Mouse (Mus musculus): Measurements from ENCODE around the gene Heatr5b. TPM values are rescaled to one million over a fixed set of nuclear protein-coding genes. Genes with fewer than 3 reads are reported as not detected.

The Heatr5b gene
- polyA plus RNA-seq, 1 experiment = 22.6 TPM

DNA sequence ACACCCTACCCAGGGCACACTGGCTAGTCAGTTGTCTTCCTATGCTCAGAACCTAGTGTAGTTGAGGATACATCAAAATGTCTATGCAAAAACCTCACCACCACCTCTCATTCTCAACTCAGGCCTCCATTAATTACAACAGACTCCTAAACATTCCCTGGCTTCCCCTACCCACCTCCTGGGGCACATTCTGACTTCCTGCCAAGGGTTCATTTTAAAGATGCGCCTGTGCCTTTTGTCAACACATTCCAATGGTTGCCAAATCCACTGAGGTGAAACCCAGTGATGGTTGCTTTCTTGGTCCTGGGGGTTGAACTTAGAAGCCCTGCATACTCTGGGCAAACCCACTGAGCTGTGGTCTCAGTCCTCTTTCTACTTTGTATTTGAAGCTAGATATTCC, 103.1 kb downstream of the Heatr5b start:
- Histone ChIP-seq H3K27ac (ENCODE audit: insufficient read depth, low read depth, low read length) (no peak overlapping the region), H3K4me3 (ENCODE audit: insufficient read depth, low read depth, low read length) (no peak overlapping the region), H3K4me1 (ENCODE audit: control insufficient read depth, insufficient read depth, low read length) (peaks cover 12% of the 10 kb centered on the region; the same call in 1 of the 2 replicates), H3K36me3 (ENCODE audit: control insufficient read depth, insufficient read depth, low read length) (no peaks in the 10 kb centered on the region), H3K27me3 (replicated peaks; ENCODE audit: control insufficient read depth, insufficient read depth, low read length) (no peaks in the 10 kb centered on the region)
- WGBS = 41% methylated on average over 1 of the region's 1 CpGs
- no peak for DNase-seq
- TF ChIP-seq CTCF (conservative IDR thresholded peaks at IDR 0.05; ENCODE audit: insufficient read depth, insufficient read length, low read depth, low read length) (no peak), POLR2A (IDR thresholded peaks at IDR 0.05; ENCODE audit: low read depth, low read length) (no peak)

DNA sequence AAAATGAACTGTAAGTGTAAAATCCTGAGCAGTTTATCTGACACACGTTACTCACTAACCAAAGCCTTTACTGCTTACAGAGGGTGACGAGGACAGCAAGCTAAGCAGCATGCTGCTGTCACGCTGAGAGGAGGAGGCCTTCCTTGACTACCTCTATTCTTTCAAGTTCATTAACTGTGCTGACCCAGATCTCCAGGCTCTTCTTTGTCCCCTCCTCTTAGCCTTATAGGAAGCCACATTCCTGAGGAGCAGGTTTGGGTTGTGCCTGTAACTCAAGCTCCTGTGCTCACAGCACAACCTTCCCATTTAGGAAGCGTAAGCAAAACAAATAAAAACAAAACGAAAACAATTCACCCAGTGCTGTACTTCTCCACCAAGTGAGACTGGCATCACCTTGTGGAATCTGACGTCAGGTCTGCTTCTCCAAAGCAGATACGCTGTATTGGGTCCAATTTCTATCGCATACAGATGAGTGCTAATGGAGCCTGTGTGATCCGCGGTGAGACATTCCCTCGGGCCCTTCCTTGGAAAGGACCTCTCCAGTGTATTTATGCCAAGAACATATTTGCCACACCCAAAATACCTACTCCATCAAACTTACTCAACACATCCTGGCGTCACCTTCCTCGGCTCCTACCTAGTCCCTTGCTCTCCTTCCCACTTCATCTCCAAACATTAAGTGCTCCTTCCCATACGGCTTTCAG, 108.3 kb downstream of the Heatr5b start:
- Histone ChIP-seq H3K27me3 (replicated peaks; ENCODE audit: control insufficient read depth, insufficient read depth, low read length) (no peaks in the 10 kb centered on the region), H3K4me3 (ENCODE audit: insufficient read depth, low read depth, low read length) (0 out of 2 replicates have a peak overlapping the region, but pooled peaks have one; percentile 3), H3K27ac (ENCODE audit: insufficient read depth, low read depth, low read length) (0 out of 2 replicates have a peak overlapping the region, but pooled peaks have one; percentile 50), H3K4me1 (ENCODE audit: control insufficient read depth, insufficient read depth, low read length) (peaks cover 10% of the 10 kb centered on the region; the same call in 1 of the 2 replicates), H3K36me3 (ENCODE audit: control insufficient read depth, insufficient read depth, low read length) (no peaks in the 10 kb centered on the region)
- DNase-seq = peak; percentile 14
- 47% methylated on average over 14 of the region's 14 CpGs for WGBS
- TF ChIP-seq POLR2A (IDR thresholded peaks at IDR 0.05; ENCODE audit: low read depth, low read length) (no peak), CTCF (conservative IDR thresholded peaks at IDR 0.05; ENCODE audit: insufficient read depth, insufficient read length, low read depth, low read length) (no peak)

DNA sequence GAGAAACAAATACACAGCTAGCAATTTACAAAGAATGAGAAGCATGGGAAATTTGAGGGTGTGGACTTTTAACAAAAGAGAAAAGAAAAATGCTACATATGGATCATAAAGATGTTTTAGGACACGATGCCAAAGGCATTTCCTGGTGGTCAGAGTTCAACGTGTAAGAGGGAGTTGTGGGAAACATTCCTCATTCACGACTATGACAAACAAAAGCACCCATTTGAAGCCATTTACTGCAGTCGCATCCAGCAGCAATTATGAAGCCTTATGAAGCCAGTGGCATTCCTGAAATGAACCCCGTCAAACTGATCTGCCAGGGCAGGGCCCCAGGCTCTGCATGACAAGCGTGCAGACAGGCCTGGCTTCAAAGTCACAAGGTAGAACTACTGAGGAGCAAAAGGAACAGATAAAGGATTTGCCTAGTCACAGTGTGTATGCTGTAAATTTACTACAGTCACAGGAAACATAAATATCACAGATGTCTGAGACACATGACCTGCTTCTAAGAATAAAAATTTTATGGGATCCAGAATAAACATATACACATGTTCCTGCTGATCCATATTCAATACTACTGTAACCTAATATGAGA, 110.6 kb downstream of the Heatr5b start:
- WGBS = 29% methylated on average over 6 of the region's 6 CpGs
- no peak for TF ChIP-seq POLR2A (IDR thresholded peaks at IDR 0.05; ENCODE audit: low read depth, low read length)
- no peak for TF ChIP-seq CTCF (conservative IDR thresholded peaks at IDR 0.05; ENCODE audit: insufficient read depth, insufficient read length, low read depth, low read length)
- no peaks in the 10 kb centered on the region for H3K36me3 ChIP-seq (ENCODE audit: control insufficient read depth, insufficient read depth, low read length)
- no peaks in the 10 kb centered on the region for H3K27me3 ChIP-seq (replicated peaks; ENCODE audit: control insufficient read depth, insufficient read depth, low read length)
- DNase-seq = no peak
- no peak overlapping the region for H3K4me3 ChIP-seq (ENCODE audit: insufficient read depth, low read depth, low read length)
- H3K27ac ChIP-seq (ENCODE audit: insufficient read depth, low read depth, low read length) = no peak overlapping the region
- peaks cover 8% of the 10 kb centered on the region; the same call in 1 of the 2 replicates for H3K4me1 ChIP-seq (ENCODE audit: control insufficient read depth, insufficient read depth, low read length)

DNA sequence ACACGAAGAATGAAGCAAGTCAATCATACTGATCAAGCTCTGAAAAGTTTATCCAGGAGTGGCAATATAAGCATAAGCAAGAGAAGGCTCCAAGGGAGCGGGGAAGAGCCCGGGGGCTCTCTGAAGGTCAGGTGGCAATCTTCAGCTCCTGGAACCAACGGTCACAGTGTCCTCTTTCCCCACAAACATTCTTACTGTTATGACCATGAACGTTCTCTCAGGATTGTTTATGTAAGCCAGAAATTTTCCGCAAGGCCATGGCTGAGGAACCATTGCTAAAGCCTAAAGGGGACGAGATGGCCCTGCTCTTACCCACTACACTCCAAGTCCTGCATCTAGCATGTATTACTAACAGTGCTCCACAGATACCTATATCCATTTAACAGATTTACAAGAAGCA, 113.5 kb downstream of the Heatr5b start:
- Histone ChIP-seq H3K27ac (ENCODE audit: insufficient read depth, low read depth, low read length) (no peak overlapping the region), H3K36me3 (ENCODE audit: control insufficient read depth, insufficient read depth, low read length) (no peaks in the 10 kb centered on the region), H3K27me3 (replicated peaks; ENCODE audit: control insufficient read depth, insufficient read depth, low read length) (no peaks in the 10 kb centered on the region), H3K4me3 (ENCODE audit: insufficient read depth, low read depth, low read length) (no peak overlapping the region), H3K4me1 (ENCODE audit: control insufficient read depth, insufficient read depth, low read length) (peaks cover 2% of the 10 kb centered on the region; the same call in 1 of the 2 replicates)
- WGBS = 85% methylated on average over 7 of the region's 7 CpGs
- TF ChIP-seq POLR2A (IDR thresholded peaks at IDR 0.05; ENCODE audit: low read depth, low read length) (no peak), CTCF (conservative IDR thresholded peaks at IDR 0.05; ENCODE audit: insufficient read depth, insufficient read length, low read depth, low read length) (no peak)
- DNase-seq = no peak

DNA sequence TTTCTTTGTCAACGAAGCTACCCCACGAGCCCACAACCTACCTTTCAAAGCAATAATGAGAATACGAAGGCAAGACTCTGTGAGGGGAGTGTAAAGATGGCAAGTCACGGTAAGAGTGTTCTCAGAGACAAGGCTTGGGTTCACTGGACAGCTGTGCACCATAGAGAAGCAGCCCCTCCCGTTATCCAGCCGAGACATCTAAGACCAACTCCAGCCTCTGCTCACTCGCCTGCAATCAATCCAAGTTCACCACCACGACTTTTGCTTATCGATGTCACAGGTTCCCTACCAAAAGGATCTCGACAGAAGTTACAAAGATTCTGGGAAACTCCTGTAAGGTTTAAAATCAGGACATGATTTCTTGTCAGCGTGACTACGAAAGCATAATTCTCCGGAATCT, 116.1 kb downstream of the Heatr5b start:
- no peak for TF ChIP-seq CTCF (conservative IDR thresholded peaks at IDR 0.05; ENCODE audit: insufficient read depth, insufficient read length, low read depth, low read length)
- no peak for TF ChIP-seq POLR2A (IDR thresholded peaks at IDR 0.05; ENCODE audit: low read depth, low read length)
- DNase-seq = no peak
- Histone ChIP-seq H3K4me1 (ENCODE audit: control insufficient read depth, insufficient read depth, low read length) (peaks cover 3% of the 10 kb centered on the region; the same call in 1 of the 2 replicates), H3K36me3 (ENCODE audit: control insufficient read depth, insufficient read depth, low read length) (no peaks in the 10 kb centered on the region), H3K27ac (ENCODE audit: insufficient read depth, low read depth, low read length) (no peak overlapping the region), H3K27me3 (replicated peaks; ENCODE audit: control insufficient read depth, insufficient read depth, low read length) (no peaks in the 10 kb centered on the region), H3K4me3 (ENCODE audit: insufficient read depth, low read depth, low read length) (no peak overlapping the region)
- 85% methylated on average over 13 of the region's 13 CpGs for WGBS

DNA sequence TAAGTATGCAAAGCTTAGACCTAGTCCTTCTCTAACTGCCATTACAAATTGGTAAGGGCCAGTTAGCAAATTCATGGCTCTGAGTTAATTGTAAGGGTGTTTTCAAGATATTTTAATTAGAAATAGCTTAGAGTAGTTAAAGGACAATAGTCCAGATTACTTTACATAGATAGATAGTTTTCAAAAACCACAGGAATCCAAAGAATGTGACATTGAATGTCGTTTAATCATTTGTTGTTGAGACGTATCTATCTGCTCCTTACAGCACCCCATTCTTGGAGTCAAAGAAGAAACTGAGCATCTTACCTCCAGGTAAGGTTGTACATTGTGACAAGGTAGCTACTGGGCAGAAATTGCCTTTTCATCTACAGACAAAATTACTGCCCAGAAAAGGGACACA, 124.9 kb downstream of the Heatr5b start:
- TF ChIP-seq CTCF (conservative IDR thresholded peaks at IDR 0.05; ENCODE audit: insufficient read depth, insufficient read length, low read depth, low read length) (no peak), POLR2A (IDR thresholded peaks at IDR 0.05; ENCODE audit: low read depth, low read length) (no peak)
- no peak for DNase-seq
- H3K36me3 ChIP-seq (ENCODE audit: control insufficient read depth, insufficient read depth, low read length) = no peaks in the 10 kb centered on the region
- H3K27me3 ChIP-seq (replicated peaks; ENCODE audit: control insufficient read depth, insufficient read depth, low read length) = no peaks in the 10 kb centered on the region
- H3K27ac ChIP-seq (ENCODE audit: insufficient read depth, low read depth, low read length) = no peak overlapping the region
- H3K4me1 ChIP-seq (ENCODE audit: control insufficient read depth, insufficient read depth, low read length) = no peaks in the 10 kb centered on the region
- 49% methylated on average over 2 of the region's 2 CpGs for WGBS
- no peak overlapping the region for H3K4me3 ChIP-seq (ENCODE audit: insufficient read depth, low read depth, low read length)

DNA sequence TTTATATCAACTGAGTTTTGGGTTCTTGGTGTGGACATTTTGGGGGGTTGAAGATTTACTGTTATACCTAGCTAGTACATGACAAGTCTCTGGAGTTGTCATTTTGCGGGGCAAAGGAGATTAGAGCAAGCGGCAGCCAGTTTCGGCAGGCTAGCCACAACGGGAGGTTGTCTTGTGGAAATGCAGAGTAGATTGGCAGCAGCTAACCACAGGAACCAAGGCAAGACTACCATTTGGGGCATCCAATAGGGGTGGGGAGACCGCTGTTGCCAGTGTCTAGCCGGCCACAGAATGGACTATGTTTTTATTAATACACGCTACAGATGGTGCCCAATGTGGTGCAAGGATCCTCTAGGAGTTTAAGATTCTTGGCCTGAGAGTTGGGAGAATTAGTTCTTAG, 126.7 kb downstream of the Heatr5b start:
- H3K36me3 ChIP-seq (ENCODE audit: control insufficient read depth, insufficient read depth, low read length) = no peaks in the 10 kb centered on the region
- no peak for DNase-seq
- no peak overlapping the region for H3K27ac ChIP-seq (ENCODE audit: insufficient read depth, low read depth, low read length)
- H3K4me1 ChIP-seq (ENCODE audit: control insufficient read depth, insufficient read depth, low read length) = no peaks in the 10 kb centered on the region; the same call in 1 of the 2 replicates
- no peak for TF ChIP-seq POLR2A (IDR thresholded peaks at IDR 0.05; ENCODE audit: low read depth, low read length)
- no peak for TF ChIP-seq CTCF (conservative IDR thresholded peaks at IDR 0.05; ENCODE audit: insufficient read depth, insufficient read length, low read depth, low read length)
- no peaks in the 10 kb centered on the region for H3K27me3 ChIP-seq (replicated peaks; ENCODE audit: control insufficient read depth, insufficient read depth, low read length)
- H3K4me3 ChIP-seq (ENCODE audit: insufficient read depth, low read depth, low read length) = no peak overlapping the region
- WGBS = 94% methylated on average over 7 of the region's 7 CpGs

All from kidney, adult 2 months (tissue).